14 mouse cellular contexts compared by ENCODE assay signal in genomic region chr1:36160246-36160645, GRCm38 (mm10).
DNase-seq lines count a peak whose midpoint lies in the region; ATAC-seq and TF ChIP-seq lines count a peak whose summit lies in the region.
"Had no signal": no experiment of that assay in that cellular context is flagged by ENCODE, and none has a peak within 500 bp of the region (broad histone marks: within the 10 kb centered on the region; RNA-seq: fewer than 3 reads in every experiment).

No protein-coding gene starts in this region.

- H3K36me3 ChIP-seq in midbrain, embryonic 15.5 days (replicated peaks) = peaks cover 44% of the 10 kb centered on the region

- DNase-seq in right cerebral cortex, adult 2 months (ENCODE audit: low spot score in 2 of 2) = peak; percentile 16 to 18
- no peak for DNase-seq in right cerebral cortex, postnatal 4 days
- peak; percentile 17 for DNase-seq in Patski (ENCODE audit: low read depth, low spot score)
- peak; percentile 84 for DNase-seq in thymus, postnatal 14 days
- DNase-seq in kidney, adult 8-10 months = no peak
- DNase-seq: cerebellum, adult 9-10 months; lung, adult 2 months had no signal

- no peak overlapping the region for H3K9ac ChIP-seq in midbrain, embryonic 15.5 days
- H3K9ac ChIP-seq: heart, embryonic 13.5 days; hindbrain, embryonic 15.5 days had no signal

- ATAC-seq in Patski = peak; percentile 26
- ATAC-seq in megakaryocyte, adult 5-6 weeks (ENCODE audit: poor library complexity, severe bottlenecking) = peak; percentile 37; the same call in 1 of the 2 replicates
- no peak for ATAC-seq in erythroblast, adult 5-6 weeks (replicated peaks; ENCODE audit: low FRiP score, poor library complexity, severe bottlenecking)
- no peak for ATAC-seq in midbrain, embryonic 15.5 days (replicated peaks)

- no peak overlapping the region for H3K4me3 ChIP-seq in midbrain, embryonic 15.5 days
- H3K4me3 ChIP-seq: heart, embryonic 13.5 days; hindbrain, embryonic 15.5 days; limb, embryonic 10.5 days; midbrain, embryonic 10.5 days had no signal

- H3K27me3 ChIP-seq in Patski = no peaks in the 10 kb centered on the region
- H3K27me3 ChIP-seq in midbrain, embryonic 15.5 days (replicated peaks) = no peaks in the 10 kb centered on the region
- H3K27me3 ChIP-seq: heart, embryonic 13.5 days; hindbrain, embryonic 15.5 days had no signal

- CTCF ChIA-PET in Patski (lab: Charles Lee) = no interaction called here

- no peaks in the 10 kb centered on the region for H3K4me1 ChIP-seq in midbrain, embryonic 15.5 days
- H3K4me1 ChIP-seq: hindbrain, embryonic 15.5 days; limb, embryonic 10.5 days; midbrain, embryonic 10.5 days had no signal

- 92% methylated on average over 8 of the region's 8 CpGs for WGBS in midbrain, embryonic 15.5 days

- no peak overlapping the region for H3K27ac ChIP-seq in midbrain, embryonic 15.5 days
- H3K27ac ChIP-seq: heart, embryonic 13.5 days; hindbrain, embryonic 15.5 days; limb, embryonic 10.5 days; midbrain, embryonic 10.5 days had no signal

- H3K4me2 ChIP-seq in midbrain, embryonic 15.5 days = no peak overlapping the region
- H3K4me2 ChIP-seq: heart, embryonic 13.5 days; hindbrain, embryonic 15.5 days had no signal

- POLR2A ChIA-PET in Patski (lab: Charles Lee) = no interaction called here

- no peaks in the 10 kb centered on the region for H3K9me3 ChIP-seq in midbrain, embryonic 15.5 days
- H3K9me3 ChIP-seq: heart, embryonic 13.5 days; hindbrain, embryonic 15.5 days; limb, embryonic 10.5 days; midbrain, embryonic 10.5 days had no signal

- in situ Hi-C loops in Patski (cut with MboI; ENCODE audit: low pct_unique_long_range_greater_than_20kb) = no loop called here

- no peak for TF ChIP-seq CTCF in Patski (IDR thresholded peaks at IDR 0.05)

Comparison
In these comparisons a context has a peak if more than half of its experiments do, and no peak if none do; other contexts are left out.
1. DNase-seq: peak in right cerebral cortex, adult 2 months (2 of 2), Patski (single experiment) and thymus, postnatal 14 days (single experiment); none in right cerebral cortex, postnatal 4 days (single experiment) and kidney, adult 8-10 months (0 of 2).
2. ATAC-seq: peak in Patski (single experiment) and megakaryocyte, adult 5-6 weeks (single experiment); none in erythroblast, adult 5-6 weeks (single experiment) and midbrain, embryonic 15.5 days (single experiment).